Mouse (Mus musculus) CD4-positive, CD25-positive, alpha-beta regulatory T cell (primary cell): ENCODE data around the gene Timm29. TPM values are rescaled to one million over a fixed set of nuclear protein-coding genes. Genes with fewer than 3 reads are reported as not detected.

Source experiments
- polyA plus RNA-seq: library from polyadenylated mRNA; unstranded; fragments of 100-300 nt; shearing (Covaris generic); gene quantifications from one replicate; pipeline ENCODE4 v1.2.1, GENCODE M21; 2017

Timm29 gene
- 38.1 TPM for polyA plus RNA-seq

DNA sequence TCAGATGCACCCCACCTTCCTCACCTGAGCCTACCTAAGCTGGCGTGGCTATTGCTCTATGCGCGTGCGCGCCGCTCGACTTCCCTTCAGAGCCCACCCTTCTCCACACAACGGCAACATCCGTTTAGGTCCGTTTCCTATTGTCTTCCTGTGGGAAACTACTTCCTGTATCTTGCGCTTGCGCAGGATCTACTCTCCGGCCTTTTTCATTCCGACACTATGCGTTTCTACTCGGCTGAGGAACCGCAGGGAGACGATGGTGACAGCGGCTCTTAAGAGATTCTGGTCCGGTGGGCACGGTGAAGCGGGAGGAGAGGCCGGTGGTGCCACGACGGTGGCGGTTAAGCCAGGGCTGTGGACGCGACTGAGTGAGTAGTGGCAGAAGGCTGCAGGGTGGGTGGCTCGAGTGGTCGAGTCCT, at the start of gene Timm29, which contains the start of gene Yipf2:
Gene Timm29, plus strand, starts transcription at position 20 of the 419 bp plus-strand sequence.
Gene Yipf2, minus strand, starts transcription at position 126 of the 419 bp plus-strand sequence.

DNA sequence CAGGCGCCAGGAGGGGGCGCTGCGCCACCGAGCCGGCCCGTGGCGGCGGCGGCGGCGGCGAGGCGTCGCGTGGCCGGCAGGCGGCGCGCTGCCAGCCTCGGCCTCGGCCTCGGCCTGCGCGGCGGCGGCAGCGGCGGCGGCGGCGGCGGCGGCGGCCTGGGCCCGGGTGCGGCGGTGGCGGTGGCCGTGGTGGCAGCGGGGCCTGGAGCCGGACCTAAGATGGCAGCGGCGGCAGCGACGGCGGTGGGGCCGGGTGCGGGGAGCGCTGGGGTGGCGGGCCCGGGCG, 45.8 kb upstream of the Timm29 start, which contains the start of gene Carm1:
Gene Carm1, plus strand, starts transcription at position 106 of the 286 bp plus-strand sequence.

DNA sequence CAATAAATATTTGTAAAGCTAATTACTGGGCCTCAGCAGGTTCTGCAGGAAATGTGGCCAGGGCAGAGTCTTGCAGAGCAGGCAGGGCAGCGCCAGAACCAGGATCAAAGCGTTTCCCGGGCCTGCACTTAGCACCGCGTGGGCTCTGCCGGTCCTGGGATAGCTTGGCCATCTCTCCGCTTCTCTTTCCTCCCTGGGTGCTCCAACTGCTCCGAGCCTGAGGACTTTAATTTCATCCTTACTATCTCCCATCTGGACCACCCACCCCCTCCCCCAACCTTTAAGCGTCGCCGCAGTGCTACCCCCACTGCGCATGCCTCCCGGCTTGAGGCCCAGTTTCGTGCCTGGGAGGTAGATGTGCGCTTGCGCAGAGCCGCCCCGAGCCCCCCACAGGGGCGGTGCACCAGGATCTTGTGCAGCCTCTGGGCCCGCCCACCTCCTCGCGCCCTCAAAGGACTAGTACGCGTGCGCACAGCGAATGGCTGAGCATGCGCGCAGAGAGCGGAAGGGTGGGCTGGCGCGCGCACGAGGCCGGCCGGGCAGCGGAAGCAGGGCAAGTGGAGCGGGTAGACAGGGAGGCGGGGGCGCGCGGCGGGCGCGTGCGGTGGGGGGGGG, 23.2 kb downstream of the Timm29 start, which contains the start of gene Smarca4:
Gene Smarca4, plus strand, starts transcription at position 553 of the 615 bp plus-strand sequence.

Other genes with a start within 250 kb of the Timm29 start
- gene Ilf3, start 224.9 kb upstream of the Timm29 start, polyA plus RNA-seq: 60.6 TPM
- 38.4 TPM for gene Qtrt1, start 180.9 kb upstream of the Timm29 start, polyA plus RNA-seq
- 234 TPM for gene Dnm2, start 167.8 kb upstream of the Timm29 start, polyA plus RNA-seq
- 4.4 TPM for gene Tmed1, start 82.5 kb upstream of the Timm29 start, polyA plus RNA-seq
- 30.7 TPM for gene AB124611, start 66.5 kb upstream of the Timm29 start, polyA plus RNA-seq
- 78.8 TPM for gene Carm1, start 45.8 kb upstream of the Timm29 start, polyA plus RNA-seq
- gene Yipf2, start 106 bp downstream of the Timm29 start, polyA plus RNA-seq: 26.2 TPM
- 63.5 TPM for gene Smarca4, start 23.4 kb downstream of the Timm29 start, polyA plus RNA-seq
- 30.3 TPM for gene Ldlr, start 130.8 kb downstream of the Timm29 start, polyA plus RNA-seq
- 3.3 TPM for gene Spc24, start 167.6 kb downstream of the Timm29 start, polyA plus RNA-seq
- not detected for gene Kank2, start 206.0 kb downstream of the Timm29 start, polyA plus RNA-seq
- not detected for gene Angptl8, start 242.8 kb downstream of the Timm29 start, polyA plus RNA-seq